Mouse (Mus musculus) bone marrow, adult 2 months (tissue): ENCODE data around the gene Lrrc73. TPM values are rescaled to one million over a fixed set of nuclear protein-coding genes. Genes with fewer than 3 reads are reported as not detected.

ENCODE experiments used
- H3K27ac ChIP-seq: fragments of 200-500 bp; 2 replicates; pipeline ENCODE4 v1.5.1; 2012; ENCODE audit warnings: low read depth, mild to moderate bottlenecking, control low read depth, inconsistent platforms, low read length; ENCODE audit not compliant: control insufficient read depth, poor library complexity, insufficient read depth
- H3K4me1 ChIP-seq: fragments of 200-500 bp; 2 replicates; pipeline ENCODE4 v1.6.1; 2011; ENCODE audit warnings: low read length; ENCODE audit not compliant: control insufficient read depth, insufficient read depth
- H3K4me3 ChIP-seq: fragments of 200-500 bp; replicated peaks from 2 replicates; pipeline ENCODE3; 2011; ENCODE audit warnings: mild to moderate bottlenecking, low read depth, low read length, control low read depth; ENCODE audit not compliant: control insufficient read depth
- CTCF ChIP-seq: fragments of 200-500 bp; IDR thresholded peaks from 2 replicates; pipeline ENCODE4 v1.5.1; 2011; ENCODE audit warnings: low read length, control low read depth; ENCODE audit not compliant: control insufficient read depth, insufficient read depth
- POLR2A ChIP-seq: fragments of 200-500 bp; IDR thresholded peaks from 2 replicates; pipeline ENCODE4 v1.6.1; 2011; ENCODE audit warnings: low read depth, mild to moderate bottlenecking, control low read depth, low read length, borderline replicate concordance; ENCODE audit not compliant: control insufficient read depth
- WGBS: fragments of 180-500 bp; shearing (Covaris S2); methylation state at CpG from one replicate; pipeline ENCODE4 v1.1.7; 2018; 5-methylcytosine and 5-hydroxymethylcytosine counted together
- polyA plus RNA-seq: library from polyadenylated mRNA; stranded (reverse); fragments of >200 nt; gene quantifications from 2 replicates; pipeline ENCODE4 v1.2.4, GENCODE M21; 2011; ENCODE audit warnings: low replicate concordance; ENCODE audit not compliant: missing spikeins, insufficient read depth, insufficient read length

The Lrrc73 gene
- polyA plus RNA-seq, 1 experiment, result 2.4 TPM

DNA sequence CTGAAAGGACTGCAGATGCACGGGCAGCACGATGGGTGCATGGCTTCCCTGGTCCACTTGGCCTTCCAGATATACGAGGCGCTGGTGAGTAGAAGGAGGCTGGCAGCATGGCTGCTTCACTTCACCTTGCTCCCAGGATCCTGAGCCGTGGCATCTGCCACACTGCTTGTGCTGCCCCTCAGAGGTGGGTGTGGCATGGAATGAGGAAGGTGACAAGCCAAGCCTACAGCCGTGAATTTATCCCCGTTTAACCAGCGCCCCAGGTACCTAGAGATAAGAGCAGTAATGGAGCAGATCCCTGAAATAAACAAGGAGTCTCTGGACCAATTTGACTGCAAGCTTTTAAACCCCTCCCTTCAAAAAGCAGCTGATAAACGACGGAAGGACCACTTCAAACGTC, 11.9 kb upstream of the Lrrc73 start:
- H3K27ac ChIP-seq, result no peak overlapping the region
- H3K4me1 ChIP-seq, result no peaks in the 10 kb centered on the region; the same call in 1 of the 2 replicates
- no peak for TF ChIP-seq CTCF
- no peak for TF ChIP-seq POLR2A
- H3K4me3 ChIP-seq, result no peak overlapping the region
- WGBS, result 82% methylated on average over 11 of the region's 11 CpGs

GRCm38 (mm10) chr17:46242274-46242673, 11.1 kb upstream of the Lrrc73 start:
- 86% methylated on average over 13 of the region's 13 CpGs for WGBS
- H3K27ac ChIP-seq, result no peak overlapping the region
- no peak overlapping the region for H3K4me3 ChIP-seq
- peaks cover 4% of the 10 kb centered on the region for H3K4me1 ChIP-seq
- TF ChIP-seq POLR2A (no peak), CTCF (no peak)

DNA sequence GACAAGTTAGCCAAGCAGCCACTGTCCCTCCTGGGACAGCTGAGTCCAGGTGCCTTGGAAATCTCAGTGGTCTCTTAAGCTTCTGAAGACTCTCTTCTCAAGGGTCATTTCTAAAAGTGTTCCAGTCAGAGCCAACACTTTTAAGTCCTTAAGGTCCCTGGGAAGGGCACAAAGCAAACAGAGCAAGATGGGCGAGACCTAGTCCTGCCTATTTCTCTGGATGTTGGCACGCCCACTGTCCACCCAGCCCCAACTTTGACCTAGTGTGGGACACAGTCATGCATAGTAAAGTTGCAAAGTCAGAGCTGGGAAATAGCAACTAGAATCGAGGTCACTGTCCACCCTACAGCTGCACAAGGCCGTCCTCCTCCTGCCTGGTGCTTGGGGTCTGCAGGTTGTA, 10.3 kb upstream of the Lrrc73 start:
- TF ChIP-seq CTCF, result no peak

DNA sequence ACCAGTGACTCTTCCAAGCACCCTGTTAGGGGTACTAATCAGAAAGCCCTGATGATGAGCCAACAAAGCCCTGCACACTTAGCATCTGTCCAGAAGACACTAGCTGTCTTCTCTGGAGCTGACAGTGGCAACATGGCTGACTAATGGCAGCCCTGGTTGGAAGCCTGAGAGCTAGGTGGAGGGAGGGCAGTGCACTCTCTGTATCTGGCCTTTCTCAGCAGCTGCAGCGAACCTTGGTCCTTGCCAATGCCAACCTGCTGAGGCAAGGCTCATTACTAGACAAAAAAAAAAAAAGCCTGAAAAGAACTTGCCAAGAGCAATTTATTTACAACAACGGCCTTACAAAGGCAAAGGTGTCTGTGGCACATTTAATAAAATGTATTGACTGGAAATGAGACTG, 9.7 kb upstream of the Lrrc73 start:
- 87% methylated on average over 2 of the region's 2 CpGs for WGBS
- peaks cover 4% of the 10 kb centered on the region for H3K4me1 ChIP-seq
- no peak overlapping the region for H3K27ac ChIP-seq
- TF ChIP-seq POLR2A (no peak), CTCF (no peak)
- H3K4me3 ChIP-seq, result no peak overlapping the region

More for the DNA sequence above, 10.3 kb upstream of the Lrrc73 start:
- no peak overlapping the region for H3K4me3 ChIP-seq
- WGBS, result 81% methylated on average over 4 of the region's 4 CpGs
- H3K4me1 ChIP-seq, result peaks cover 4% of the 10 kb centered on the region
- no peak overlapping the region for H3K27ac ChIP-seq

DNA sequence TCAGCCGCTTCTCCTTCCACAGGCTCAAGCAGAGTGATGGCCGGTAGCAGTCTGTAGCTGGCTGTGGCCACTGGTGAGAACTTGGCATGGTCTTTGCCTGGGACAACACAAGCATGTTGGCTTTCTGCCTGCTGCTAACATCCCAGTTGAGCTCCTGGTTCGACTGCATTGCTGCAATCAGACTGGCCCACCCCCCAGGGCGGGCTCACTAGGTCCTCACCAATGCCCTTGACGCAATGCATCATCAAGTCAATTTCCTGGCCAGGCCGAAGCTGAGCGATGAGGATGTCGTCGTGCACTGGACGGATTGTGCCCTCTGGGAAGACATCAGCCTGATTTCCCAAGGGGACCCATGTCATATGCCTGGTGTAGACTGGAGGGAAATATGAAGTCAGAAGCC, 8.8 kb upstream of the Lrrc73 start:
- Histone ChIP-seq H3K27ac (no peak overlapping the region), H3K4me3 (no peak overlapping the region), H3K4me1 (peaks cover 4% of the 10 kb centered on the region)
- TF ChIP-seq CTCF (no peak), POLR2A (no peak)
- WGBS, result 79% methylated on average over 10 of the region's 10 CpGs

- under 1% methylated on average over 53 of the region's 53 CpGs for WGBS
- H3K4me3 ChIP-seq, result peak within 1 kb of the TSS; percentile 96
- H3K4me1 ChIP-seq, result peaks cover 4% of the 10 kb centered on the region
- peak within 1 kb of the TSS; percentile 92 for H3K27ac ChIP-seq
- TF ChIP-seq POLR2A, result peak; percentile 82; the same call in 1 of the 2 replicates
- no peak; the same call in 1 of the 2 replicates for TF ChIP-seq CTCF
Measured at GRCm38 (mm10) chr17:46247512-46248188, 5.7 kb upstream of the Lrrc73 start, which contains the start of the genes Polr1c and Yipf3. Polr1c (minus strand) TSS chr17:46248054. Yipf3 (plus strand) TSS chr17:46248080.

DNA sequence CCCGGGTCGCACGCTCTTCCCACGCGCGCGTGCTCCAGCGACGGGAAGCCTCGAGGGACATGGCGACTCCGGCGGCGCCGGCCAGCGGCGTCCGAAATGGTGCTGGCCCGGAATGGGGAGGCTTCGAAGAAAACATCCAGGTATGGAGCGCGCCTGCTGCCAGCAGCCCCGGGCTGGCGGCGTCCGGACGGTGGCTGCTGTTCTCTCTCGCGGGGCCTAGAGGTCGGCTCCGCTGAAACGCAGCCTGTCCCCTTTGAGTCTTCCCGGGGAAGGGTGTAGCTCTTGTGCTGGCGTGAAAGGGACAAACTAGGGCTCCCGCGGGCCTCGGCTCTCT, 5.2 kb upstream of the Lrrc73 start:
- under 1% methylated on average over 37 of the region's 37 CpGs for WGBS
- Histone ChIP-seq H3K27ac (peak overlapping the region; percentile 92), H3K4me1 (peaks cover 4% of the 10 kb centered on the region), H3K4me3 (peak overlapping the region; percentile 96)
- no peak for TF ChIP-seq POLR2A
- no peak for TF ChIP-seq CTCF

DNA sequence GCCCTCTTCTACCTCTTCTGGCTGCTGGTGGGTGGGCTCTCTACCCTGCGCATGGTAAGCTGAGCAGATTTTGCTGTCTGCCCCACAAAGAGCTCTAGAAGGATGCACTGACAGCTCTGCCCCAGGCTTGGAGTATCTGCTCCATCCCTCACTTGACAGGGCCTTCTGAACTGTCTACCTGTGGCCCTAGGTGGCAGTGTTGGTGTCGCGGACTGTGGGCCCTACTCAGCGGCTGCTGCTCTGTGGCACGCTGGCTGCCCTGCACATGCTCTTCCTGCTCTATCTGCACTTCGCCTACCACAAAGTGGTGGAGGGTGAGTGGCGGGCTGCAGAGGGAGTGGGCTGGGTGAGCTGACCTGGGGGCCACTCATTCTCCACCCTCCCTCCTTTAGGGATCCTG, 2.2 kb upstream of the Lrrc73 start:
- no peak for TF ChIP-seq POLR2A
- no peak for TF ChIP-seq CTCF
- no peak overlapping the region for H3K4me3 ChIP-seq
- H3K27ac ChIP-seq, result no peak overlapping the region
- 78% methylated on average over 7 of the region's 7 CpGs for WGBS
- H3K4me1 ChIP-seq, result peaks cover 4% of the 10 kb centered on the region
